Mouse (Mus musculus): ENCODE results near the gene Relch.
"Not testable (repeated sequence)": the region's sequence is repeated elsewhere in the genome, so short reads cannot be mapped to it uniquely, and the experiment has no call there.

Relch gene

GRCm38 (mm10) chr1:105663171-105663961 lies at the start of gene Relch, which contains the start of gene Pign:
TSS of gene Relch (plus strand) at chr1:105663861.
TSS of gene Pign (minus strand) at chr1:105663677.
- DNase-seq (ENCODE audit: low read depth, low spot score), result peak; percentile 100

GRCm38 (mm10) chr1:105630481-105630880 lies 33.2 kb upstream of the Relch start:
- peak; percentile 74 for DNase-seq (ENCODE audit: low read depth, low spot score)

- no peak for DNase-seq (ENCODE audit: low read depth, low spot score)
These were observed 19.6 kb upstream of the Relch start for GRCm38 (mm10) chr1:105644093-105644492.

GRCm38 (mm10) chr1:105650650-105651049 lies 13.0 kb upstream of the Relch start:
- no peak for DNase-seq (ENCODE audit: low read depth, low spot score)

- no peak for DNase-seq (ENCODE audit: low read depth, low spot score)
These were observed 9.7 kb upstream of the Relch start for GRCm38 (mm10) chr1:105653981-105654380.

GRCm38 (mm10) chr1:105660015-105660414 lies 3.6 kb upstream of the Relch start:
- peak; percentile 73 for DNase-seq (ENCODE audit: low read depth, low spot score)

- no peak for DNase-seq (ENCODE audit: low read depth, low spot score)
These were observed 866 bp upstream of the Relch start for GRCm38 (mm10) chr1:105662820-105663170.

GRCm38 (mm10) chr1:105663962-105664812 lies 526 bp downstream of the Relch start:
- DNase-seq (ENCODE audit: low read depth, low spot score), result peak; percentile 23

GRCm38 (mm10) chr1:105669700-105670099 lies 6.0 kb downstream of the Relch start:
- no peak for DNase-seq (ENCODE audit: low read depth, low spot score)

GRCm38 (mm10) chr1:105674763-105675162 lies 11.1 kb downstream of the Relch start:
- peak; percentile 36 for DNase-seq (ENCODE audit: low read depth, low spot score)

GRCm38 (mm10) chr1:105680587-105680986 lies 16.9 kb downstream of the Relch start:
- DNase-seq (ENCODE audit: low read depth, low spot score), result peak; percentile 32

- DNase-seq (ENCODE audit: low read depth, low spot score), result peak; percentile 69
These were observed 21.8 kb downstream of the Relch start for GRCm38 (mm10) chr1:105685501-105685900.

- DNase-seq (ENCODE audit: low read depth, low spot score), result peak; percentile 13
These were observed 31.9 kb downstream of the Relch start for GRCm38 (mm10) chr1:105695581-105695980.

- no peak for DNase-seq (ENCODE audit: low read depth, low spot score)
These were observed 37.4 kb downstream of the Relch start for GRCm38 (mm10) chr1:105700984-105701530.

GRCm38 (mm10) chr1:105709415-105709814 lies 45.8 kb downstream of the Relch start:
- DNase-seq (ENCODE audit: low read depth, low spot score), result no peak

- DNase-seq (ENCODE audit: low read depth, low spot score), result peak; percentile 61
These were observed 47.6 kb downstream of the Relch start for GRCm38 (mm10) chr1:105711227-105711626.

GRCm38 (mm10) chr1:105712822-105713221 lies 49.2 kb downstream of the Relch start:
- no peak for DNase-seq (ENCODE audit: low read depth, low spot score)

- no peak for DNase-seq (ENCODE audit: low read depth, low spot score)
These were observed 54.7 kb downstream of the Relch start for GRCm38 (mm10) chr1:105718358-105718757.

- DNase-seq (ENCODE audit: low read depth, low spot score), result not testable (repeated sequence)
These were observed 65.6 kb downstream of the Relch start for GRCm38 (mm10) chr1:105729246-105729645.

GRCm38 (mm10) chr1:105735318-105735717 lies 71.7 kb downstream of the Relch start:
- DNase-seq (ENCODE audit: low read depth, low spot score), result no peak

- DNase-seq (ENCODE audit: low read depth, low spot score), result no peak
These were observed 74.7 kb downstream of the Relch start for GRCm38 (mm10) chr1:105738334-105738733.

- DNase-seq (ENCODE audit: low read depth, low spot score), result no peak
These were observed 75.8 kb downstream of the Relch start for GRCm38 (mm10) chr1:105739493-105739892.
